17 mouse cellular contexts compared by ENCODE assay signal in genomic region chr17:63317518-63317917, GRCm38 (mm10).
DNase-seq lines count a peak whose midpoint lies in the region; ATAC-seq and TF ChIP-seq lines count a peak whose summit lies in the region.
"Had no signal": no experiment of that assay in that cellular context is flagged by ENCODE, and none has a peak within 500 bp of the region (broad histone marks: within the 10 kb centered on the region; RNA-seq: fewer than 3 reads in every experiment).

No protein-coding gene starts in this region.

- TF ChIP-seq EP300 in liver, embryonic 14.5 days (IDR thresholded peaks at IDR 0.05; ENCODE audit: low read depth) = no peak

- CTCF ChIA-PET in Patski (lab: Charles Lee) = interaction anchor here (1.3 to 1.4 kb wide), 3 partner anchors 10 to 32 kb away, joined by 3 read pairs; no protein-coding TSS in a partner anchor

- no peaks in the 10 kb centered on the region for H3K27me3 ChIP-seq in liver, embryonic 14.5 days (ENCODE audit: control insufficient read depth, insufficient read depth, low read length)
- no peaks in the 10 kb centered on the region for H3K27me3 ChIP-seq in Patski
- H3K27me3 ChIP-seq in heart, embryonic 14.5 days (ENCODE audit: control insufficient read depth, insufficient read depth, low read length) = no peaks in the 10 kb centered on the region
- H3K27me3 ChIP-seq: hindbrain, embryonic 12.5 days; limb, embryonic 12.5 days; midbrain, embryonic 12.5 days; neural tube, embryonic 13.5 days had no signal

- no peaks in the 10 kb centered on the region for H3K9me3 ChIP-seq in liver, embryonic 14.5 days (ENCODE audit: control insufficient read depth, low read length)
- H3K9me3 ChIP-seq in heart, embryonic 14.5 days (ENCODE audit: control insufficient read depth, low read length) = peaks cover 5% of the 10 kb centered on the region; the same call in 1 of the 2 replicates
- H3K9me3 ChIP-seq: hindbrain, embryonic 12.5 days; midbrain, embryonic 12.5 days had no signal

- ATAC-seq in liver, embryonic 14.5 days (ENCODE audit: insufficient read depth) = no peak
- ATAC-seq in Patski = peak; percentile 76
- ATAC-seq in heart, embryonic 14.5 days (ENCODE audit: insufficient number of reproducible peaks, insufficient read depth, low FRiP score, low read depth) = no peak; the same call in 1 of the 2 replicates

- H3K36me3 ChIP-seq in liver, embryonic 14.5 days (replicated peaks; ENCODE audit: control insufficient read depth, insufficient read depth, low read depth) = no peaks in the 10 kb centered on the region
- H3K36me3 ChIP-seq in heart, embryonic 14.5 days (ENCODE audit: control insufficient read depth, insufficient read depth, low read length) = no peaks in the 10 kb centered on the region
- H3K36me3 ChIP-seq: forebrain, embryonic 10.5 days; hindbrain, embryonic 12.5 days; limb, embryonic 12.5 days; midbrain, embryonic 12.5 days; neural tube, embryonic 13.5 days had no signal

- peak; percentile 28 to 36 for DNase-seq in cerebellum, postnatal 10 days
- no peak for DNase-seq in cerebellum, postnatal 14 days
- DNase-seq in liver, embryonic 14.5 days (ENCODE audit: low read depth in 3 of 3, low spot score in 3 of 3) = no peak
- DNase-seq in liver (no peak), Patski (ENCODE audit: low read depth, low spot score) (peak; percentile 24)
- no peak for DNase-seq in B cell, adult 2 months
- DNase-seq in ovary, adult 18-20 months (ENCODE audit: low spot score) = no peak
- DNase-seq: cerebellum, adult 11 months; kidney, adult 8-10 months; right cerebral cortex, postnatal 14 days; thymus, postnatal 25 days had no signal

- POLR2A ChIA-PET in Patski (lab: Charles Lee) = no interaction called here

- H3K4me2 ChIP-seq in liver, embryonic 14.5 days (ENCODE audit: low read depth) = no peak overlapping the region
- peak overlapping the region; percentile 60 for H3K4me2 ChIP-seq in heart, embryonic 14.5 days (ENCODE audit: low read length)
- H3K4me2 ChIP-seq: hindbrain, embryonic 12.5 days; limb, embryonic 12.5 days; midbrain, embryonic 12.5 days; neural tube, embryonic 13.5 days had no signal

- H3K4me3 ChIP-seq in liver, embryonic 14.5 days (ENCODE audit: insufficient read depth in 1 of 2, low read depth in 2 of 2, low read length in 2 of 2) = no peak overlapping the region
- peak overlapping the region in 1 of 2 experiments; percentile 9; a peak in 2 of 4 replicates for H3K4me3 ChIP-seq in heart, embryonic 14.5 days (ENCODE audit: control insufficient read depth in 1 of 2, insufficient read depth in 1 of 2, low read depth in 1 of 2, low read length in 2 of 2)
- H3K4me3 ChIP-seq: forebrain, embryonic 10.5 days; hindbrain, embryonic 12.5 days; limb, embryonic 12.5 days; midbrain, embryonic 12.5 days; neural tube, embryonic 13.5 days had no signal

- WGBS in liver, embryonic 14.5 days (ENCODE audit: insufficient replicate concordance) = 81% methylated on average over 7 of the region's 7 CpGs
- 9% methylated on average over 7 of the region's 7 CpGs for WGBS in heart, embryonic 14.5 days

- in situ Hi-C loops in Patski (cut with MboI; ENCODE audit: low pct_unique_long_range_greater_than_20kb) = no loop called here

- peaks cover 33 to 58% of the 10 kb centered on the region in 2 experiments for H3K4me1 ChIP-seq in liver, embryonic 14.5 days (replicated peaks; ENCODE audit: control insufficient read depth in 2 of 2, insufficient read depth in 2 of 2, low read length in 1 of 2)
- H3K4me1 ChIP-seq in heart, embryonic 14.5 days (ENCODE audit: control insufficient read depth in 2 of 2, insufficient read depth in 2 of 2, low read length in 2 of 2) = peaks cover 18 to 32% of the 10 kb centered on the region in 2 experiments

- H3K27ac ChIP-seq in liver, embryonic 14.5 days = 0 out of 2 replicates have a peak overlapping the region, but pooled peaks have one; percentile 13
- peak overlapping the region; percentile 5 to 42; a peak in 3 of 4 replicates for H3K27ac ChIP-seq in heart, embryonic 14.5 days (replicated peaks in 1 of 2; ENCODE audit: control insufficient read depth in 1 of 2, insufficient read depth in 1 of 2, low read depth in 2 of 2, low read length in 2 of 2)
- H3K27ac ChIP-seq: forebrain, embryonic 10.5 days; hindbrain, embryonic 12.5 days; limb, embryonic 12.5 days; midbrain, embryonic 12.5 days; neural tube, embryonic 13.5 days had no signal

- H3K9ac ChIP-seq in liver, embryonic 14.5 days (replicated peaks) = no peak overlapping the region
- H3K9ac ChIP-seq in heart, embryonic 14.5 days (ENCODE audit: low read length) = peak overlapping the region; percentile 42
- H3K9ac ChIP-seq: hindbrain, embryonic 12.5 days; limb, embryonic 12.5 days; midbrain, embryonic 12.5 days; neural tube, embryonic 13.5 days had no signal

- TF ChIP-seq CTCF in liver, embryonic 14.5 days (IDR thresholded peaks at IDR 0.05; ENCODE audit: low read depth) = no peak
- no peak for TF ChIP-seq CTCF in Patski (IDR thresholded peaks at IDR 0.05)

Comparison
In these comparisons a context has a peak if more than half of its experiments do, and no peak if none do; other contexts are left out.
1. DNase-seq: peak in cerebellum, postnatal 10 days (2 of 2) and Patski (single experiment); none in cerebellum, postnatal 14 days (0 of 2), liver, embryonic 14.5 days (0 of 3), liver (single experiment), B cell, adult 2 months (0 of 2) and ovary, adult 18-20 months (single experiment).